Mouse (Mus musculus) E14TG2a.4 (cell line): ENCODE measurements at regions not wholly inside any gene's neighbourhood (a gene's known extent, or its start where the extent isn't known, plus 50 kb on each side); places are given as distances from the start of the nearest gene placed in this dataset.

Experiments
- CTCF ChIP-seq: conservative IDR thresholded peaks from 2 replicates; pipeline ENCODE4 v1.5.1; 2014; ENCODE audit warnings: low read length
- NANOG ChIP-seq: IDR thresholded peaks from 2 replicates; pipeline ENCODE4 v1.6.1; 2014; ENCODE audit warnings: borderline replicate concordance, low read length, mixed read lengths

GRCm38 (mm10) chr16:31592014-31592871 lies 71.0 kb upstream of the Dlg1 start:
- no peak for TF ChIP-seq CTCF
- no peak for TF ChIP-seq NANOG
